Mouse (Mus musculus) lung, postnatal 0 days (tissue): ENCODE data around the gene Ankrd7.

ENCODE experiments used
- CTCF ChIP-seq: IDR thresholded peaks from 2 replicates; pipeline ENCODE4 v1.5.1; 2016; ENCODE audit warnings: antibody characterized with exemption, mild to moderate bottlenecking
- EP300 ChIP-seq: IDR thresholded peaks from 2 replicates; pipeline ENCODE4 v1.6.1; 2016; ENCODE audit warnings: antibody characterized with exemption, mild to moderate bottlenecking, control low read depth

DNA sequence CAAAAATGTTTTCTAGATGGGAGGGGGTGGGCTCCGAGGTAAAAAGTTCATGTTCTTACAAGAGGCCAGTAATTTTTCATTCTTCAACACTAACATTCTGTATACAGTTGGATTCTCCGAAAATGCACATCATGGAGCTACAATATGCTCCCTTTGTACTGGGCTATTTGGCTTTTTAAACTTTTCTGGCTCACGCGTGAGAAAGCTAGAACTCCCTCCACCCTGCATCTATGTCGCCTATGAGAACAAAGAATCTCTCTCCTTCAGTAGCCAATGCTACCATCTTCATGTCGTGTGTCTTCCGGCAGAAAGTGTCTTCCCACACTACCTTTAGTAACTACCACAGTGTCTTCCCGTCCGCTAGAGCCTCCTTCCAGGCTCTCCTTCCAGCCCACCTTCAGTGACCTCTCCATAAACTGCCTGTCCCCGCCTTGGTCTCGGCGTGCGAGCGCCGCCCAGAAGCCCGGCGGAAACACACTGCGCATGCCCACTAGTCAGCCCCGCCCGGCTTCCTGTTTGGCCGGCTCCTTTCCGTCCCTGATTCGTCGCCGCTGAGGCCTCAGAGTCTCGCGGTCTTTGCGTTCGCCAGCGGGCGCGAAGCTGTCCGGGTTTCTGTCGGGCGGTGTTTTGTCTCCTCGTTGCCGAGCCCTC, 17.9 kb upstream of the Ankrd7 start, which contains the start of gene Lsm8:
- TF ChIP-seq CTCF = peak; percentile 25; the same call in 1 of the 2 replicates
- peak; percentile 71 for TF ChIP-seq EP300
